Mouse (Mus musculus) liver, postnatal 0 days (tissue): ENCODE results near the gene Ifit1bl2. TPM values are rescaled to one million over a fixed set of nuclear protein-coding genes. Genes with fewer than 3 reads are reported as not detected.
A peak's percentile ranks its signal among the peaks of the same experiment; 100 is the strongest.
"Not testable (repeated sequence)": the region's sequence is repeated elsewhere in the genome, so short reads cannot be mapped to it uniquely, and the experiment has no call there.

Experiments
- ATAC-seq: fragments of 200-750 bp; cut with Nextera tagmentation; 2 replicates; pipeline ENCODE4 v1.8.0; 2017; ENCODE audit warnings: mild to moderate bottlenecking, moderate library complexity
- DNase-seq: peaks from one replicate; pipeline ENCODE4 v3.0.0-alpha.2; 2016
- H3K27ac ChIP-seq: fragments of 300-500 bp; sonication (generic); 2 replicates; pipeline ENCODE4 v1.5.1; 2014; ENCODE audit warnings: antibody characterized with exemption, moderate library complexity, mild to moderate bottlenecking, low read depth
- H3K27me3 ChIP-seq: fragments of 300-500 bp; sonication (generic); 2 replicates; pipeline ENCODE4 v1.6.1; 2014; ENCODE audit warnings: low read length, control low read depth, mixed read lengths; ENCODE audit not compliant: insufficient read depth
- H3K36me3 ChIP-seq: fragments of 300-500 bp; sonication (generic); replicated peaks from 2 replicates; pipeline ENCODE4 v1.6.1; 2014; ENCODE audit warnings: mild to moderate bottlenecking, control low read depth, low read length, moderate library complexity, mixed read lengths; ENCODE audit not compliant: insufficient read depth
- H3K4me1 ChIP-seq: fragments of 300-500 bp; sonication (generic); 2 replicates; pipeline ENCODE4 v1.6.1; 2014; ENCODE audit warnings: antibody characterized with exemption, mild to moderate bottlenecking, control low read depth; ENCODE audit not compliant: insufficient read depth
- H3K4me2 ChIP-seq: fragments of 300-500 bp; sonication (generic); 2 replicates; pipeline ENCODE4 v1.6.1; 2014; ENCODE audit warnings: low read depth, mild to moderate bottlenecking, low read length, moderate library complexity, mixed read lengths
- H3K4me3 ChIP-seq: fragments of 300-500 bp; sonication (generic); 2 replicates; pipeline ENCODE4 v1.5.1; 2014; ENCODE audit warnings: low read depth, low read length
- H3K9ac ChIP-seq: fragments of 300-500 bp; sonication (generic); replicated peaks from 2 replicates; pipeline ENCODE4 v1.6.1; 2014; ENCODE audit warnings: mild to moderate bottlenecking, moderate library complexity
- H3K9me3 ChIP-seq: fragments of 300-500 bp; sonication (generic); 2 replicates; pipeline ENCODE4 v1.6.1; 2016; ENCODE audit warnings: mild to moderate bottlenecking, control low read depth, low read length, mixed read lengths
- CTCF ChIP-seq: sonication (generic); IDR thresholded peaks from 2 replicates; pipeline ENCODE4 v1.5.1; 2016; ENCODE audit warnings: antibody characterized with exemption, low read depth
- EP300 ChIP-seq: IDR thresholded peaks from 2 replicates; pipeline ENCODE4 v1.6.1; 2016; ENCODE audit warnings: antibody characterized with exemption, low read depth, mild to moderate bottlenecking
- WGBS: fragments of 180-500 bp; shearing (Covaris S2); extraction: QIAGEN DNeasy Blood & Tissue Kit; methylation state at CpG from one replicate; pipeline ENCODE4 v1.1.7; 2014; ENCODE audit not compliant: insufficient replicate concordance; 5-methylcytosine and 5-hydroxymethylcytosine counted together
- polyA plus RNA-seq: library from polyadenylated mRNA; unstranded; fragments of >200 nt; fragmentation: Nextera tagmentation; extraction: Ambion mirVana; gene quantifications from 2 replicates; pipeline ENCODE4 v1.2.1, GENCODE M21; 2015

Ifit1bl2 gene
- polyA plus RNA-seq, 1 experiment from 2014 or later: 0.12 TPM

GRCm38 (mm10) chr19:34623781-34624180 is 16.8 kb downstream of the Ifit1bl2 start:
- no peak for ATAC-seq
- Histone ChIP-seq H3K27me3 (no peaks in the 10 kb centered on the region), H3K36me3 (no peaks in the 10 kb centered on the region), H3K9ac (no peak overlapping the region), H3K9me3 (no peaks in the 10 kb centered on the region), H3K4me1 (no peaks in the 10 kb centered on the region), H3K27ac (no peak overlapping the region), H3K4me2 (no peak overlapping the region), H3K4me3 (no peak overlapping the region)
- TF ChIP-seq CTCF: no peak
- no peak for TF ChIP-seq EP300
- WGBS: 87% methylated on average over 6 of the region's 6 CpGs
- no peak for DNase-seq

DNA sequence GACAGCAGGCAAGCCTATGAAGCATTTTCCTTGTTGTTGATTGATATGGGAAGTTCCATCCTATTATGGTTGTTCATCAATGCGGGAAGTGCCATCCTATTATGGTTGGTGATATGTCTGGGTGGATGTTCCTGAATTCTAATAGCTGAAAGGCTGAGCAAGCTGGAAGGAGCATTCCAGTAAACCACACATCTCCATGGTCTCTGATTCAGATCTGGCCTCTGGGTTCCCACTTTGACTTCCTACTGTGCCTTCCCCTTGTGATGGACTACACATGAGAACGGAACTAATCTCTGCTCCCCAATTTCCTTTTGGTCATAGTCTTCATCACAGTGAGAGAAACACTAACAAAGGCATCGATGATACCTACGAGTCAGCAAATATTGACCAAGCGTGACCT is 19.7 kb downstream of the Ifit1bl2 start:
- no peaks in the 10 kb centered on the region for H3K36me3 ChIP-seq
- H3K27ac ChIP-seq: no peak overlapping the region
- H3K27me3 ChIP-seq: no peaks in the 10 kb centered on the region
- no peaks in the 10 kb centered on the region for H3K9me3 ChIP-seq
- H3K4me3 ChIP-seq: no peak overlapping the region
- no peaks in the 10 kb centered on the region for H3K4me1 ChIP-seq
- TF ChIP-seq CTCF: no peak
- TF ChIP-seq EP300: no peak
- no peak for DNase-seq
- H3K9ac ChIP-seq: no peak overlapping the region
- ATAC-seq: no peak
- WGBS: 70% methylated on average over 5 of the region's 5 CpGs
- H3K4me2 ChIP-seq: no peak overlapping the region

- not testable (repeated sequence) for H3K4me3 ChIP-seq, DNase-seq, H3K27me3 ChIP-seq, H3K9me3 ChIP-seq, H3K4me2 ChIP-seq, H3K9ac ChIP-seq, H3K4me1 ChIP-seq, H3K27ac ChIP-seq, H3K36me3 ChIP-seq
- peak; percentile 48 for ATAC-seq
- 81% methylated on average over 5 of the region's 11 CpGs for WGBS
These were observed 28.1 kb downstream of the Ifit1bl2 start for GRCm38 (mm10) chr19:34612243-34613001.

- not testable (repeated sequence) for DNase-seq, H3K4me1 ChIP-seq, H3K27ac ChIP-seq, H3K27me3 ChIP-seq, H3K4me2 ChIP-seq, H3K9ac ChIP-seq, H3K36me3 ChIP-seq, H3K4me3 ChIP-seq, ATAC-seq, H3K9me3 ChIP-seq
- 71% methylated on average over 3 of the region's 3 CpGs for WGBS
These were observed 30.4 kb downstream of the Ifit1bl2 start for GRCm38 (mm10) chr19:34610118-34610517.

- not testable (repeated sequence) for H3K9me3 ChIP-seq, H3K9ac ChIP-seq, H3K4me3 ChIP-seq, H3K27me3 ChIP-seq, H3K4me1 ChIP-seq, H3K36me3 ChIP-seq
- H3K27ac ChIP-seq: peak within 1 kb of the TSS; percentile 84
- TF ChIP-seq EP300: 0 out of 2 replicates have a peak, but pooled peaks have one; percentile 10
- peak; percentile 85 for ATAC-seq
- peak within 1 kb of the TSS; percentile 42; the same call in 1 of the 2 replicates for H3K4me2 ChIP-seq
- peak; percentile 49 for DNase-seq
- 26% methylated on average over 4 of the region's 4 CpGs for WGBS
These were observed 33.1 kb downstream of the Ifit1bl2 start, which contains the start of gene Ifit3b for GRCm38 (mm10) chr19:34607237-34608051. Ifit3b (plus strand) TSS chr19:34607970.

DNA sequence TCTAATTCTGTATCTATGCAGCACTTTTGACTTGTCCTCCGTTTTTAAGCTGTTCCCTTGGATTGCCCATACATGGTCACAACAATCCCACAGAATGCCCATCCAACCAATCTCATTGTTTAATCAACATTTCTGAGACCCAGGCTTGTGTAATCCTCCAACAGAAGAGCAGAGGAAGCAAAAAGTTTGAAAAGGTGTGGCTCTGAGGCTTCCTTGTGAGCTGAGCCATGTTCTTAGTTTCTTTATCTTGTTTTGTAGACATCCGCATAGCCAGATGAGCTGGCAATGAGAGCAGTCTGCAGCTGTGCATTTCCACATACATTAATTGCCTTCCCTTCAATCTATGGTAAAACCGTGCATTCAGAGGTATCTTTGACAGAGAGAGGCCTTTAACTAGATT is 35.1 kb downstream of the Ifit1bl2 start:
- ATAC-seq: no peak
- DNase-seq: no peak
- Histone ChIP-seq H3K36me3 (no peaks in the 10 kb centered on the region), H3K9me3 (no peaks in the 10 kb centered on the region), H3K27me3 (no peaks in the 10 kb centered on the region), H3K4me1 (peaks cover 6% of the 10 kb centered on the region), H3K4me2 (no peak overlapping the region), H3K27ac (no peak overlapping the region), H3K4me3 (no peak overlapping the region), H3K9ac (no peak overlapping the region)
- TF ChIP-seq EP300 (no peak), CTCF (no peak)
- 80% methylated on average over 3 of the region's 3 CpGs for WGBS

- H3K4me3 ChIP-seq, H3K9ac ChIP-seq, H3K27me3 ChIP-seq, H3K4me2 ChIP-seq, DNase-seq, H3K36me3 ChIP-seq, H3K4me1 ChIP-seq, H3K9me3 ChIP-seq, H3K27ac ChIP-seq: not testable (repeated sequence)
- 45% methylated on average over 1 of the region's 1 CpGs for WGBS
- peak; percentile 40; the same call in 1 of the 2 replicates for ATAC-seq
These were observed 38.7 kb downstream of the Ifit1bl2 start, which contains the start of gene Ifit1bl1 for GRCm38 (mm10) chr19:34601888-34602287. Ifit1bl1 (minus strand) TSS chr19:34601956.

GRCm38 (mm10) chr19:34599250-34599649 is 41.3 kb downstream of the Ifit1bl2 start:
- not testable (repeated sequence) for H3K4me2 ChIP-seq, H3K27ac ChIP-seq, H3K4me3 ChIP-seq, H3K4me1 ChIP-seq, ATAC-seq, H3K36me3 ChIP-seq, H3K9ac ChIP-seq, H3K27me3 ChIP-seq, DNase-seq, H3K9me3 ChIP-seq
